Mouse (Mus musculus) G1E-ER4 (cell line): ENCODE measurements around the gene Grip1. TPM values are rescaled to one million over a fixed set of nuclear protein-coding genes. Genes with fewer than 3 reads are reported as not detected.

ENCODE experiments used
- GATA1 ChIP-seq: IDR thresholded peaks from one replicate; pipeline ENCODE4 v1.8.0; 2012; ENCODE audit warnings: low read length, inconsistent platforms
- polyA plus RNA-seq: library from polyadenylated mRNA; stranded (reverse); fragments of >175 nt; gene quantifications from 2 replicates; pipeline ENCODE4 v1.2.3, GENCODE M21; 2012

The Grip1 gene
- polyA plus RNA-seq, 1 experiment, result not detected

DNA sequence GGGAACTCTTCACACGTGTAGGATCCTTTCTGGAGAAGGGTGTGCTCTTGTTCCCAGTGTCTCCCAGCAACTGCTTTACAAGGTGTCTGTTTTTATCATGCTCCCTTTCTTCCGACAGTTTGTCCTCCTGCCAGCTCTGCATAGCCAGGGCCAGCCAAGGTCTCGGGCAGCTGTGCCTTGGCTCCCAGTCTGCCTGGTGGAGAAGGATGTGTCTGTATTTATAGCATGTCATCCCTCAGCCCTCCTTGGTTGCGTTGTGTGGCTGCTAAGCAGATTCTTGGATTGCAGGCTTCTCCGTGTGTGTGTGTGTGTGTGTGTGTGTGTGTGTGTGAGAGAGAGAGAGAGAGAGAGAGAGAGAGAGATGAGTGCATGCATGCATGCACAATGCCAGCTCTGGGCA is 42.6 kb downstream of the Grip1 start:
- TF ChIP-seq GATA1, result no peak

DNA sequence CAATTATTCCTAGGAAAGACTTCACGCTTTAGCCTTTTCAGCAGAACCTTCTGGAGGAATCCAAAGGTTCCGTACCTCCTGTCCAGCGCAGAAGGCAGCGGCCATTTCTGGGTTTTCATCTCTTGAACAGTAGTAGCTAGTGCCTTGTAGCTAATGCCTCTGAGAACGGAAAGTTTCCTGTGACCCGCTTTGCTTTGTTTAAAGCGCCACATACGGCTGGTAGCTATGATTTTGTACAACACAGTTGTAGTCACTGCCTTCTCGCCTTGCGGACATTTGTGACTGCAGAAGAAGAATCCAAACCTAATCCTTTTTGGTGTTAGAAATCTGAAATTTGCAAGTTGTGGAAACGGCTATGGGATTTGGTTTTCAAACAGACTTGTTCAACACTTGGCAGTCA is 68.1 kb downstream of the Grip1 start:
- TF ChIP-seq GATA1, result no peak

DNA sequence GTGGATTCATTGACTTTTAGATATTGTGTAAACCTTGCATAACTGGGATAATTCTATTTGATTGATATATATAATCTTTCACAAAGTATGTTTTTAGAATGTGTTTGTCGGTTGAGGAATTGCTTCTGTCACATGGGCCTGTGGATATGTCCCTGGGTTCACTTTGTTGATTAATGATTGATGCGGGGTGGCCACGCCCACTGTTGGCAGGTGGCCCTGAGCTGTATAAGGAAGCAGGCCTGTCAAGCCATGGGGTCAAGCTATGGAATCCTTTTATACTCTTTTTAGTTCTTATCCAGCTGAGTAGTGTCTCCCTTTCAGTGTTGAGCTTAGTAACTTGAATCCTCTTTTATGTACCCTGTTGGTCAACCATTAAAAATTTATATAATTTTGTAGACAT is 72.1 kb downstream of the Grip1 start:
- no peak for TF ChIP-seq GATA1

DNA sequence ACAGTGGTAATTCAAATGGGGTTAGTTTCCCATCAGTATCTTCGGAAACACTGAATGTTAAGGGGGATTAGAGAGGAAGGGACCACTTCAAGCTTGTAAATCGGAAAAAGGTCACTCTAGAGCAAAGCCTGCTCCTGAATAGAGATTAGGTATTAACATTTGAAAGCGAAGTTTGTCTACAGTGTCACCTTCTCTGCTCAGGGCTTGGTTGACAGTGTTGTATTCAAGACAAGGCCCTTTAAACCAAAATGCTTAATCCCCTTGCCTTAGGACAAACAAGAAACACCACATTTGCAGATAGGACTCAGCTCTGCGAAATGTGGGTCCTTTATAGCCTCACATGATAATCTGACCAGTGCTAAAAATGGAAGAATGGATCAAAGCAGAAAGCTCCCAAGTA is 81.2 kb downstream of the Grip1 start:
- no peak for TF ChIP-seq GATA1

DNA sequence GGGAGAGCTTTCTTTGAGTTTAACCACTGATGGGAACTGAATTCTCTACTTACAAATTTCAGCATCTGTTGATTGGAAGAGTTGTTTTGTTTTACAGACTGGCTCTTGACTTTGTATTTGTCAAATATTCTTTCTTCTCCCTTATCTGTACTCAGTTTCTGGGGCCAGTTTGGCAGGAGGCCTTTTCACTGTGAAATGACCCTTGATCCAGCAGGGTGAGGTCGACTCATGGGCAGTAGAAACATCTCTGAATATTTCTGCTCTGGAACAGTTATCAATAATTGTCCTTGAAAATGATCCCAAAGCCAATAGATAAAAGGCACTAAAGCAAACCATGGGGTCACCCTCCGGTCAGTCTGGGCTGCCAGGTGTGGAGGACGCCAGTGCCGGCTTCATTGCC is 88.0 kb downstream of the Grip1 start:
- no peak for TF ChIP-seq GATA1

DNA sequence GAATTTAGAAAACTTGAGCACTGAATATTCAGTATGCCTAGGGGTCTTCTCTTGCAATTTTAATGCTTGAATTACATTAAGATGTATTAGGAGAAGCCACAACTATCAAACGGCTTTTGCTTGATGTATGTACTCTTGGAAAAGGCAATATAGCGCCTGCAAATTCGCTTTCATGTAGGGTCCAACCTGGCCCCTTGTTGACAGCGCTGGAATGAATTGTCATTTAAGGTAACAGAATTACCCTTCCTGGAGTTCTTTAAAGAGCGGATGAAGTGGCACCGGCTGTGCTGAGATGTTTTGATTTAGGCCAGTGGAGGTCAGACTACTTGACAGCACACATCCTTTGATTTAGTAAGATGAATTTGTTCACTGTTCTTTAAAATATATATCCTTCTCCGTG is 90.1 kb downstream of the Grip1 start:
- no peak for TF ChIP-seq GATA1

DNA sequence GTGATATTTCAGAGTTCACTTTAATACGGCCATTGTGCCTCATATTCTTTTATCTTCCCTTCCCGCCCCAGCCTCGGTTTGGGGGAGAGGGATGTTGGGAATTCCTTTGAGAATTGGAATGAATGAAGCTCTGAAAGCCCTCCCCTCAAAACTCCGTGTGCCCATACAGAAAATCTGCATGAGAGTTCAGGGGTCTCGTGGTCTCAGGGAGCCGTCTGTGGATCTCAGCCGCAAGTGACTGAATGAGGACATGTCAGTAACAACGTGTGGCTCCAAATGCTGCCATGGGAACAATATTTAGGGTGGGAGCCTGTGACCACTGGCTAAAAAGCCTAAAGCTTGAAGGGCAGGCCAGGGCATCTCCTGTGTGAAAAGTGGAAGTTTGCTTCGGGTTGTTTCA is 91.1 kb downstream of the Grip1 start:
- no peak for TF ChIP-seq GATA1

DNA sequence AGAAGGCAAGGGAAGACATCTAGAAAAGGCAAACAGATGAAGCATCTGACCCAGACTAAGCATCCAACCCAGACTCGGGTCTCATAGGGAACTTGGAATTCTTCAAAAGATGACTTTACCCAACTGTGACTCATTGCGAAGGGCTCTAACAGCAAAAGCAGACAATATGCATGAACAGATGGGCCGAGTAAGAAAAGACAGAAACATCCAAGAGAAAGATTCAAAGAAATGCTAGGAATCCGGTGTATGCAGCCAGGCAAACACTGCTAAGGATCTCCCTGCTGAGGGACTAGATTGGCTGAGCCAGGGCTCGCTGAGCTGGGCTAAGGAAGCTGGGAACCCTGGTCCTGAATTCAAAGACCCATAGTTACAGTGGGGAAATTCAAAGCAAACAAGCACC is 94.2 kb downstream of the Grip1 start:
- no peak for TF ChIP-seq GATA1

DNA sequence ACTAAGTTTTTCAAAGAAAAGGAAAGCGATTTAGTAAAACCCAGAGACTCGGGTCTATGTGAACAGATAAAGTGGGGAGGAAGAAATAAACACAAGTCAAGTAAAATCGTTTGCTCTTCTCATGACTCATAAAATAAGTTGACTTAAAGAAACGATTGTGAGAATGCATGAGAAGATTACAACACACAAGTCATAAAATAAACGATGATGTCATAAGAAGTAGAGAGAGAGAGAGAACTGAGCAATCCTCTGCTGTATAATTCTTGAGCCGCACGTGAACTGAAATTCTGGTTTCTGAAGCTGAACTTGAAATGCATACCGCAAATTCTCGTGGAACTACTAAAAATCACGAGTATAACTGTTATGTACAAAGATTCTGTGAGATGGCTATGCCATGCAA is 95.1 kb downstream of the Grip1 start:
- no peak for TF ChIP-seq GATA1

DNA sequence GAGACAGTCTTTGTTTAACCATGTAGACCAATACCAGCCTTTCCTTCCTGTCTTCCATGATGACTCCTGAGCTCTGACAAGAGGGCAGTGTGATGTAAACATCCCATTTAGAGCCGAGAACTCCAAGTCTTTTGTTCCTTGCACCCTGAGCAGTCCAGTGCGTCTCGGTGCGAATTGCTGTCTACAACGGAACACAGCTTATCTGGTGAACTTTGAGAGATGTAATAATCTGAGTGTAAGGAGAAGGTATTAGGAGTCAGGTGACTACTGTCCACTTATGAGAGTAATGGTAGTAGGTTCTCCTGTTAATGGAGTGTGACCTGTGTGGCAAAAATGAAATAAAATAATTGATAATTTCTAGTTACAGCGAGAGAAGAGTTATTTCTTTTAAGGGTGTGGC is 97.0 kb downstream of the Grip1 start:
- TF ChIP-seq GATA1, result no peak

DNA sequence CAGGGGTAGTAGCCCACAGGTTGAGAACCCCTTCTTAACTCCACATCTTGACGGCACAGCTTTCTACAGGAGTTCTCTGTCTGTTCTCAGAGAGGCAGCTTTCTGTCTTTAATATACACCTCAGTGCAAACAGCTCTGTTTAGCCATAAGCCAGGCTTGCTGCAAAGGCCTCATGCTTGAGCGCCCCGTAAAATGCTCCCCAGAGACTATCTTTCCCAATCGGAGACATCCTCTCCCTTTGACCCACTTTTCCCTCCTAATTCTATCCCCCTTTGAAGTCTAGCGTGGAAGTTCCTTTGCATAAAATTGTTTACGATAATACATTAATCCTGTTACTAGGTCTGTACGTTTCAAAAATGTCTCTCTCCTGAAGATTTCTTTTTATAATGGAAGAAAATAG is 102.7 kb downstream of the Grip1 start:
- no peak for TF ChIP-seq GATA1

DNA sequence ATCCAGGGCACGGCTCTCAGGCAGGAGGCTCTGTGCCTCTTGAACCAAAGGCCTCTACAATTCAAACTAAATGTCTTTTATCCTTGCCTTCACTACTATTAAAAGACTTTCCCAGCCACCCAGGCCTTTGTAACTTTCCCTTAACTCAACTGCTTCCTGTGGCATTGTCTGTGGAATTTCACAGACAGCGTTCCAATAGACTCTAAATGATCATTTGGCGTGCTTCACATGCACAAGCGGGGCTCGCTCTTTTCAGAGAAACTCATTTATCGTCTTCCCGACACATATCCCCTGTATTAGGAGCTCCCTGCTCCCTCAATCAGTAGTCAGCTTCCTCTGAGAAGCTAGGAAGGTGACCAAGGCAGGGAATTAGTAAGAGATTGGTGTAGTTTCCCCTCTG is 104.8 kb downstream of the Grip1 start:
- TF ChIP-seq GATA1, result no peak

DNA sequence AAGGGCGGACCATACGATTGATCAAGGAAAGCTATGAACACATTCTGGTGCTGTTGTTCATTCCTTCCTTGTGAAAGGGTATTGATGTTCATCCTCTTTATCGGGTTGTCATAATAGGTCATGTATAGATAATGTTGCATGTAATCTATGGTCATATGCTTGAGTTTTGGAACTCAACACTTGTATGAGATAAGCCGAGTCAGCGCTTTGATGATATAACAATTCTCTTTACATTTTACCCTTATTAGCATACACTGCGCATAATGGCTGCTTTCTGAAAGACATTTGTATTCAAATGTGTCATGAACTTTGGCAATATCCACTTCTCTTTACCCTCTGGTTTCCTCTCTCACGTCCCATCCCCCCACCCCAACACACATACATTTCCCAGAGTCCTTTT is 111.2 kb downstream of the Grip1 start:
- TF ChIP-seq GATA1, result no peak

DNA sequence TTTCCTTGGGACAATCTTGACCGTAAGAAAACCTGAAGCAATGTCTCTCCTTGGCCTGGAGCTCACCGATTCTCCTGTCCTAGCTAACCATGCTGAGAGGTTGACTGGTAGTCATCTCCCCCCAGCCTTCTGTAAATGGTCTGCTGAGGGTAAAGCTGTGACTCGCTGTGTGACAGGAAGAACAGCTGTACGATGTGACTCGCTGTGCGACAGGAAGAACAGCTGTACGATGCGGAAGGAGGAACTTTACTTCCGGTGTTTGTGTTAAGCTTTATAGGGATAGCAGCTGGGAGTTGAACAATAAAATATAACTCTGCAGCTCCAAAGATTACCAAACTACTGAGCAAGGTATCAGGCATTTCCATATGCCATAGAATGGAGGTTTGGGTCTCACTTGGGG is 119.5 kb downstream of the Grip1 start:
- no peak for TF ChIP-seq GATA1

DNA sequence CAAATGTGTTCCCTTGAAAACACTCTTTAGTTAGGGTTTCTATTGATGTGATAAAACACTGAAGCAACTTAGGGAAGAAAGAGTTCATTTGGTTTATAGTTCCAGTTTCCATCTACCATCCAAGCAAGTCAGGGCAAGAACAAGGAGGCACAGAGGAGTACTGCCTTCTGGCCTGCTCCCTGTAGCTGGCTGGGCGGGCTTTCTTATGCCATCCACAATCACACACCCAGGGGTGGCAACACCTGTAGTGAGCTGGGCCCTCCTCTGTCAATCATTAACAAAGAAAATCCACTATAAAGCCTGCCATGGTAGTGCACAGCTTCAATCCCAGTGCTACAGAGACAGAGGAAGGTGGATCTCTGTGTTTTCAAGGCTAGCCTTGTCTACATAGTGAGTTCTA is 122.2 kb downstream of the Grip1 start:
- no peak for TF ChIP-seq GATA1

DNA sequence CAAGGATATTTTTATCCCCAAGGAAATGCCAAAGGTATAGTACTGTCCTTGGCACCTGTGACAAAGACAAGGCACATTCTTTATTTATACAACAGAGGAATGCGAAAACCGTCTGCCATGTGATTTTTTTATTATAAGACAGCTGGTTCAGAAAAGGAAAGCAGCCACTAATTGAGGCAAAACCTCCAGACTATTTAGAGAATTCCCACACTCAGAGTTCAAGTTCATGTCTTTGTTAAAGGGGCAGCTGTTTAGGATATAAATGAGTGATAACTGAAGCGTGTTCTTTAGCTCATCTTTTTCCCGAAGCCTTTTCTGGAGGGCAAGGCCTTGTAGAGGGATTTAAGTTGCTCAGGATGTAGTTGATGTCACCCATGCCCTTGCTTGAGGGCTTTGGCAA is 126.4 kb downstream of the Grip1 start:
- no peak for TF ChIP-seq GATA1

DNA sequence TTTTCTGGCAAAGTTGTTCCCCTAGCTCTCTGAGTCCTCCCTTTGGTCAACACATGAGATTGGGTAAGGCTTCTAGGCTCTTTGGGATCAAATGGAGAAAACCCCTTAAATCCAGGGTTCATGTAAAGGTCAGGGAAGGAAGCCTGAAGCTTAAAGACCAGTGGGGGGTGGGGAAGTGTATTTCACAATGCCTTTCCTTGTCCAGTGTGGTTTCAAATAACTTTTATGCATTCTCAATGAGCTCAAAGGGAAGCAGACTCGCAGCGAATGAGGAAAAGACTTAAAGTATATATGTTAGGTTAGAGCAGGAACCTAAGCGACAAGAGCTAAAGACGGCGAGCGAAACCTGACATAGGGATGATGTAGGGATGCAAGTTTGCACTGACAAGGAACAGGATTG is 131.0 kb downstream of the Grip1 start:
- no peak for TF ChIP-seq GATA1

DNA sequence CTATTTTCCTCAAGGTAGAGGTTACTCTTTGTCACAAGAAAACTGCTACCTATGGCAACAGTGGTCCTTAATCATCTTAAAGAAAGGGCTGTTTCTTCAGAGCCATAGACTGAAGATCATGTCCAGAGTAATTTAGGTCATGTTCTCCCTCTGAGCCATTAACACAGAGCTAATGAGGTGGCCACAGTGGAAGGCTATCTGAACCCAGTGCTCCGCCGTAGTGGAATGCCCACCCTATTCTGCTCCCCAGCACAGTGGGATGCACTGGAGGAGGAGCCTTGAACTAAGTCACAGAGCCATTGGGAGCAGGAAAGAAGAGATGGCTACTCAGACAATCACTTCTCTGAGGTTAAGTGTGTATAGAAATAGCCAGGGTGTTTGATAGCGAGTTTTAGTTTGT is 133.3 kb downstream of the Grip1 start:
- no peak for TF ChIP-seq GATA1

DNA sequence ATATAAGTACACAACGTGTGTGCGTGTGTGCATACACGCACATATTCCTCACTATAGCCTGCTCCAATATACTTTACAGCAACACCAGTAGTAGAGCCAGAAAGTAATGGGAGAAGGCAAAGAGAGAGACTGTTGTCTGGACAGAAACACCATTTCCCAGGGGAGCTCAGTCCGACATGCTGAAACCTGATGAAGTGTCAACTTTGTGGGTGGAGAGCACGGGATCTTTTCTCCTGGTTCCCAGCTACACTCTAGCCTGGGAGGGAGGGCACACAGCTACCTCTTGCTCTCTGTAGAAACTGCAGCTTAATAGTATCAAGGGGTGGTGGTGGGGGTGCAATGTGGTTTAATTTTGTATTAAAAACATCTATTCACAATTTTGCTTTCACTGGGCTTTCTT is 143.2 kb downstream of the Grip1 start:
- no peak for TF ChIP-seq GATA1

DNA sequence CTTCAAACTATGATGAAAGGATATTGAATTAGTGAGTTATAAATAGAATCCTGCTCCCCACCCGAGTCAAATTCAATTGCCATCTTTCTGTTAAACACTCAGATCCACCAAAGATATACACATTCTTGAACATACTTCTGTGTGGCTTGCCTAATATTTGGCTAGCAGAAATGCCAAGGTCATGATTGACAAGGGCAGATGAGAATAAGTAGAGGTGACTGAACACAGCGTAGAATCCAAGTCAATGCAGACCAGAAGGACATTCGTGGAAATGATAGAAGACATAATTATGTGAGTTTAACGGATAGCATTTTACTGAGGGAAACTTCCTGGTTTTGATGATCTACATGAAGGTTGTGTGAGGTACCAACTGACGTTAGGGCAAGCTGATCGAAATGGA is 153.9 kb downstream of the Grip1 start:
- no peak for TF ChIP-seq GATA1
